Mouse (Mus musculus): ENCODE measurements around the gene Sox1. TPM values are rescaled to one million over a fixed set of nuclear protein-coding genes. Genes with fewer than 3 reads are reported as not detected.

Sox1 gene
- polyA plus RNA-seq, 1 experiment from 2014 or later: 1.6 TPM

- no peak overlapping the region for H3K4me2 ChIP-seq (ENCODE audit: low read length)
- whole genome bisulfite sequencing: 9% methylated on average over 9 of the region's 9 CpGs
- no peaks in the 10 kb centered on the region; the same call in 1 of the 2 replicates for H3K4me1 ChIP-seq (ENCODE audit: control insufficient read depth, insufficient read depth, low read length)
- no peak overlapping the region; the same call in 1 of the 2 replicates for H3K27ac ChIP-seq (ENCODE audit: low read length)
- H3K4me3 ChIP-seq (ENCODE audit: low read depth, low read length): no peak overlapping the region
- no peaks in the 10 kb centered on the region for H3K9me3 ChIP-seq (replicated peaks; ENCODE audit: control insufficient read depth, low read length, poor library complexity, severe bottlenecking)
- H3K9ac ChIP-seq (ENCODE audit: low read depth, low read length): no peak overlapping the region
- ATAC-seq: no peak
- no peaks in the 10 kb centered on the region for H3K36me3 ChIP-seq (ENCODE audit: control insufficient read depth, insufficient read depth, low read length)
- H3K27me3 ChIP-seq (ENCODE audit: control insufficient read depth, insufficient read depth, low read depth, low read length): peaks cover 40% of the 10 kb centered on the region
Observed at GRCm38 (mm10) chr8:12402709-12403108, 7.6 kb downstream of the Sox1 start.

GRCm38 (mm10) chr8:12408020-12408419, 12.9 kb downstream of the Sox1 start:
- no peak for ATAC-seq
- Histone ChIP-seq H3K4me3 (ENCODE audit: low read depth, low read length) (no peak overlapping the region), H3K27me3 (ENCODE audit: control insufficient read depth, insufficient read depth, low read depth, low read length) (peaks cover 40% of the 10 kb centered on the region), H3K9me3 (replicated peaks; ENCODE audit: control insufficient read depth, low read length, poor library complexity, severe bottlenecking) (no peaks in the 10 kb centered on the region), H3K36me3 (ENCODE audit: control insufficient read depth, insufficient read depth, low read length) (no peaks in the 10 kb centered on the region), H3K4me2 (ENCODE audit: low read length) (no peak overlapping the region), H3K27ac (ENCODE audit: low read length) (no peak overlapping the region), H3K4me1 (ENCODE audit: control insufficient read depth, insufficient read depth, low read length) (peaks cover 3% of the 10 kb centered on the region; the same call in 1 of the 2 replicates), H3K9ac (ENCODE audit: low read depth, low read length) (no peak overlapping the region)
- 14% methylated on average over 10 of the region's 10 CpGs for WGBS

- no peak for ATAC-seq
- Histone ChIP-seq H3K4me3 (ENCODE audit: low read depth, low read length) (no peak overlapping the region), H3K9me3 (replicated peaks; ENCODE audit: control insufficient read depth, low read length, poor library complexity, severe bottlenecking) (no peaks in the 10 kb centered on the region), H3K9ac (ENCODE audit: low read depth, low read length) (no peak overlapping the region), H3K36me3 (ENCODE audit: control insufficient read depth, insufficient read depth, low read length) (no peaks in the 10 kb centered on the region), H3K27me3 (ENCODE audit: control insufficient read depth, insufficient read depth, low read depth, low read length) (peaks cover 27% of the 10 kb centered on the region), H3K4me2 (ENCODE audit: low read length) (no peak overlapping the region), H3K27ac (ENCODE audit: low read length) (no peak overlapping the region), H3K4me1 (ENCODE audit: control insufficient read depth, insufficient read depth, low read length) (0 out of 2 replicates have a peak, but pooled peaks cover 3% of the 10 kb centered on the region)
- WGBS: 78% methylated on average over 3 of the region's 3 CpGs
Observed at GRCm38 (mm10) chr8:12409976-12410375, 14.9 kb downstream of the Sox1 start.

- no peak for ATAC-seq
- Histone ChIP-seq H3K27ac (ENCODE audit: low read length) (no peak overlapping the region), H3K27me3 (ENCODE audit: control insufficient read depth, insufficient read depth, low read depth, low read length) (peaks cover 3% of the 10 kb centered on the region), H3K36me3 (ENCODE audit: control insufficient read depth, insufficient read depth, low read length) (no peaks in the 10 kb centered on the region), H3K9ac (ENCODE audit: low read depth, low read length) (no peak overlapping the region), H3K4me1 (ENCODE audit: control insufficient read depth, insufficient read depth, low read length) (no peaks in the 10 kb centered on the region), H3K4me3 (ENCODE audit: low read depth, low read length) (no peak overlapping the region), H3K4me2 (ENCODE audit: low read length) (no peak overlapping the region), H3K9me3 (replicated peaks; ENCODE audit: control insufficient read depth, low read length, poor library complexity, severe bottlenecking) (no peaks in the 10 kb centered on the region)
- 96% methylated on average over 2 of the region's 2 CpGs for WGBS
Observed at GRCm38 (mm10) chr8:12417056-12417455, 22.0 kb downstream of the Sox1 start.

GRCm38 (mm10) chr8:12420537-12420936, 25.4 kb downstream of the Sox1 start:
- WGBS: 82% methylated on average over 2 of the region's 2 CpGs
- no peak for ATAC-seq

GRCm38 (mm10) chr8:12425906-12426305, 30.8 kb downstream of the Sox1 start:
- no peak for ATAC-seq
- Histone ChIP-seq H3K4me1 (ENCODE audit: control insufficient read depth, insufficient read depth, low read length) (peaks cover 24% of the 10 kb centered on the region), H3K36me3 (ENCODE audit: control insufficient read depth, insufficient read depth, low read length) (no peaks in the 10 kb centered on the region), H3K27me3 (ENCODE audit: control insufficient read depth, insufficient read depth, low read depth, low read length) (peaks cover 34% of the 10 kb centered on the region), H3K9ac (ENCODE audit: low read depth, low read length) (no peak overlapping the region), H3K4me3 (ENCODE audit: low read depth, low read length) (no peak overlapping the region), H3K9me3 (replicated peaks; ENCODE audit: control insufficient read depth, low read length, poor library complexity, severe bottlenecking) (no peaks in the 10 kb centered on the region), H3K4me2 (ENCODE audit: low read length) (no peak overlapping the region), H3K27ac (ENCODE audit: low read length) (no peak overlapping the region)
- 95% methylated on average over 8 of the region's 8 CpGs for WGBS

More at GRCm38 (mm10) chr8:12420537-12420936, 25.4 kb downstream of the Sox1 start:
- Histone ChIP-seq H3K4me2 (ENCODE audit: low read length) (no peak overlapping the region), H3K4me3 (ENCODE audit: low read depth, low read length) (no peak overlapping the region), H3K4me1 (ENCODE audit: control insufficient read depth, insufficient read depth, low read length) (no peaks in the 10 kb centered on the region), H3K36me3 (ENCODE audit: control insufficient read depth, insufficient read depth, low read length) (no peaks in the 10 kb centered on the region), H3K27ac (ENCODE audit: low read length) (no peak overlapping the region), H3K9me3 (replicated peaks; ENCODE audit: control insufficient read depth, low read length, poor library complexity, severe bottlenecking) (no peaks in the 10 kb centered on the region), H3K27me3 (ENCODE audit: control insufficient read depth, insufficient read depth, low read depth, low read length) (peaks cover 7% of the 10 kb centered on the region), H3K9ac (ENCODE audit: low read depth, low read length) (no peak overlapping the region)

- Histone ChIP-seq H3K9ac (ENCODE audit: low read depth, low read length) (no peak overlapping the region), H3K27ac (ENCODE audit: low read length) (no peak overlapping the region), H3K4me3 (ENCODE audit: low read depth, low read length) (no peak overlapping the region), H3K27me3 (ENCODE audit: control insufficient read depth, insufficient read depth, low read depth, low read length) (peaks cover 39% of the 10 kb centered on the region), H3K9me3 (replicated peaks; ENCODE audit: control insufficient read depth, low read length, poor library complexity, severe bottlenecking) (no peaks in the 10 kb centered on the region), H3K4me1 (ENCODE audit: control insufficient read depth, insufficient read depth, low read length) (peaks cover 31% of the 10 kb centered on the region), H3K4me2 (ENCODE audit: low read length) (no peak overlapping the region), H3K36me3 (ENCODE audit: control insufficient read depth, insufficient read depth, low read length) (no peaks in the 10 kb centered on the region)
- WGBS: 64% methylated on average over 9 of the region's 9 CpGs
- ATAC-seq: no peak
Observed at GRCm38 (mm10) chr8:12427346-12427745, 32.3 kb downstream of the Sox1 start.

GRCm38 (mm10) chr8:12427886-12428799, 33.0 kb downstream of the Sox1 start:
- peaks cover 31% of the 10 kb centered on the region for H3K4me1 ChIP-seq (ENCODE audit: control insufficient read depth, insufficient read depth, low read length)
- no peaks in the 10 kb centered on the region for H3K36me3 ChIP-seq (ENCODE audit: control insufficient read depth, insufficient read depth, low read length)
- no peak overlapping the region for H3K4me3 ChIP-seq (ENCODE audit: low read depth, low read length)
- no peak for ATAC-seq
- no peak overlapping the region for H3K9ac ChIP-seq (ENCODE audit: low read depth, low read length)
- H3K27ac ChIP-seq (ENCODE audit: low read length): no peak overlapping the region
- H3K27me3 ChIP-seq (ENCODE audit: control insufficient read depth, insufficient read depth, low read depth, low read length): peaks cover 43% of the 10 kb centered on the region
- 13% methylated on average over 26 of the region's 26 CpGs for WGBS
- H3K4me2 ChIP-seq (ENCODE audit: low read length): no peak overlapping the region
- H3K9me3 ChIP-seq (replicated peaks; ENCODE audit: control insufficient read depth, low read length, poor library complexity, severe bottlenecking): no peaks in the 10 kb centered on the region

GRCm38 (mm10) chr8:12428931-12429330, 33.8 kb downstream of the Sox1 start:
- Histone ChIP-seq H3K9ac (ENCODE audit: low read depth, low read length) (no peak overlapping the region), H3K36me3 (ENCODE audit: control insufficient read depth, insufficient read depth, low read length) (no peaks in the 10 kb centered on the region), H3K27me3 (ENCODE audit: control insufficient read depth, insufficient read depth, low read depth, low read length) (peaks cover 46% of the 10 kb centered on the region), H3K27ac (ENCODE audit: low read length) (no peak overlapping the region; the same call in 1 of the 2 replicates), H3K4me3 (ENCODE audit: low read depth, low read length) (no peak overlapping the region), H3K9me3 (replicated peaks; ENCODE audit: control insufficient read depth, low read length, poor library complexity, severe bottlenecking) (no peaks in the 10 kb centered on the region), H3K4me1 (ENCODE audit: control insufficient read depth, insufficient read depth, low read length) (peaks cover 31% of the 10 kb centered on the region), H3K4me2 (ENCODE audit: low read length) (no peak overlapping the region)
- 6% methylated on average over 5 of the region's 5 CpGs for WGBS
- no peak for ATAC-seq

Data from midbrain, embryonic 16.5 days (tissue).